Mouse (Mus musculus) adrenal gland, adult 18-20 months (tissue): ENCODE measurements around the gene Mgmt. TPM values are rescaled to one million over a fixed set of nuclear protein-coding genes. Genes with fewer than 3 reads are reported as not detected.

ENCODE experiments used
- DNase-seq, 2 experiments: peaks; one replicate each; pipeline ENCODE4 v3.0.0; 2021 to 2022; ENCODE audit warnings: low spot score in 2 of 2
- total RNA-seq, 2 experiments: library from RNA; stranded (reverse); gene quantifications; 1 replicate in 1 of 2; 2 replicates in 1 of 2; pipeline ENCODE4 v1.2.3; 2021

Gene Mgmt
- total RNA-seq, 2 experiments from 2014 or later: 4.2 to 6.9 TPM

DNA sequence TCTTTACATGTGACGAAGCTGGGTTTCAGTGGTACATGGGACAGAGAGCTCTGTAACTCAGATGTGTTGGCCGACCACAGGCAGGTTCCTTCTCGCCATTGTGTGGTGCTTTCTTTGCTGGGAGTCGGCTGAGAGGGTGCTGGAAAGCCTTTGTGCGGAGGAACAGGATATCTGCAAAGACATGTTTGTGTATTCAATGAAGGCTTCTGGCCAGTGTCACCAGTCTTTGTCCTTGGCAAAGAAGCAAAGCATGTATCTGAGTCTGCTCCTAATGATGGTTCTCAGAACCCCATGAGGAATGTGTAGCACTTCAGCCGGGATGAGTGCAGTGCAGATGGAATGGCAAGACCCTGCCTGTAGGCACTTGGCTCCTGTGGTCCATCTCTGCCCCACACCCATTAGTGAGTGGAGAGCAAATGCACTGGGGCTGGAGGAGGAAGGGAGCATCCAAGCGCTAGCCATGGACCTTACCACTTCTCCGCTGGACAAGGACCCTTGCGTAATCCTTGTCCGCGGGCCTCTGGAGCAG is 14.3 kb downstream of the Mgmt start:
- no peak for DNase-seq

DNA sequence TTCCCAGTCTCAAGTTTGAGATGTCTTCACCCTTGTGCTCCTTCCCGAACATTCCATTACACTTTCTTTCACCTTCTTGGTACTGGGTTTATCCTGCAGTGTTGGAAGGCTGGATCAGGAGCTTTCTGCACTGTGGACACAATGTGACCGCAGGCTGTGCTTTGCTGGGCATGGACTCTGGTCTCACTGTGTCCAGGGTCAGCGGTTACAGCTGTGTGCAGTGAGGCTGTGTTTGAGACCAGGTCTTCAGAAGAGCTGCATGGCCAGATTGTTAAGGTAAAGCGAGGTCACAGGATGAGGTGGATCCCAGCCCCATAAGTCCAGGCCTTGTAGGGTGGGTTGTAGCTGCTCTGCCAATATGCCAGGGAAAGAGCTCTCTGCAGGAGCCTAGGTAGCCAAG is 18.5 kb downstream of the Mgmt start:
- no peak for DNase-seq

DNA sequence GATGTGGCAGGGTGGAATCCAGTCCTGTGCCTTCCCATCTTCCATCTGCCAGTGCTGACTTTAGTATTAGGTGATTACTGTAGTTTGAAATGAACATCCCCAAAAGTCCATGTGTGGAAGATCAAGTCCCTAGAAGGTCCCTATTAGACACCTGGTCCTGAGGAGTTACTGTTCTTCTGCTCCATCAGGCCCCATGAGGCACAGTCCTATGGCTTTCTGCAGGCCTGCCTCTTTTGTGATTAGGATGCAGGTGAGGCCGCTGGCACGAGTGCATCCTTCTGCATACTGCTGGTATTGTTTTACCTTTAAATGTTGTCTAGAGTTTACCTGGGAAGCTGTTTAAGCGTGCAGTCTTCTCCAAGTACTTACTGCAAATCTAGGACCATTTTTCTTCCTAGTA is 21.6 kb downstream of the Mgmt start:
- DNase-seq: no peak

DNA sequence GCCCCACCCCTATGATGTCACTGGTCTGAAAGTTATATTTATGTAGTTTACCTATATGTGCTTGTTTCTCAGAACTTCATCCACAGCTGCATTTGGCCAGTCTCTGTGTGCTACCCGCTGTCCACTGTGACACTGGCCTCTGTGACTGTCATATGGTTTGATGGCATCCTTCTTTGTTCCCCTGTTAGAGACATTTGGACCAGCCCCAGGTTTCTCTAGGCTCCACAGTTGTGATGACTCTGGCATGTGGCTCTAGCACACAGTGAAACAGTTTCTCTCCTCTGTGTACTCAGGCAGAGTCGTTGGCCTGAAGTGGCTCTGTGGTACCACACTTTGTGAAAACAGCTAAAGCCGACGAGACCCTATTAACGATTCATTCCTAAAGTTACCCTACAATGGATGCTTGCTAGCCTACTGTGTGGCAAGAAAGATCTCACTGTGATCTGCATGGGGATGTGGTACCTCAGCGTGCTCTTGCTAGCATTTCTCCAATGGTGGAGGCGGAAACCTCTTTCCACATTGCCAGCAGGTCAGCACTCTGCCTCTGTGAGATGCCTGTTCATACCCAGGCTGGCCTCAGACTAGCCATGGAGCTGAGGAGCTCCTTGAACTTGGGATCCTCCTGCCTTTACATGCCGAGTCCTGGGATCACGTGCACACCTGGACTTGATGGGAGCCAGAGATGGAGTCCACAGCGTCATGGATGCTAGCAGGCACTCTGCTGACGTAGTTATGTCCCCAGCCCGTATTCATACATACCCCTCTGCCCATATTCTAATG is 26.8 kb downstream of the Mgmt start:
- no peak for DNase-seq

DNA sequence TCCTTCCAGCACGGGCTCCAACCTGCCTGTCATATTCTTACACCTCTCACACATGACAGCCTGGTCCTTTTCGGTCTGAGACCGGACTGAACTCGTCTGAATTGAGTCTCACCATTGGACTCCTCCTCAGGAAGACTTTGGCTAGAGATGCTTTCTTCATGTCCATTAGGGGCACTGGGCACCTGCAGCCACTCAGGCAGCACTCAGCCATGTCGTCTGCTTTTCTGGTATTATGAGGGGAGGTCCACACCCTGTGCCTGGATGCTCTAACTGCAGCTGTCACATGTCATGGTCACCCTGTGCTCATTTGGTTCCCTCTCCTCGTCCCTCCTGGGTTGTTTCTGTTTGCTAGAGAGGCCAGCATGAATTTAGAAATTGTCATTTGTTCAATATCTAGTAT is 27.8 kb downstream of the Mgmt start:
- DNase-seq: no peak

DNA sequence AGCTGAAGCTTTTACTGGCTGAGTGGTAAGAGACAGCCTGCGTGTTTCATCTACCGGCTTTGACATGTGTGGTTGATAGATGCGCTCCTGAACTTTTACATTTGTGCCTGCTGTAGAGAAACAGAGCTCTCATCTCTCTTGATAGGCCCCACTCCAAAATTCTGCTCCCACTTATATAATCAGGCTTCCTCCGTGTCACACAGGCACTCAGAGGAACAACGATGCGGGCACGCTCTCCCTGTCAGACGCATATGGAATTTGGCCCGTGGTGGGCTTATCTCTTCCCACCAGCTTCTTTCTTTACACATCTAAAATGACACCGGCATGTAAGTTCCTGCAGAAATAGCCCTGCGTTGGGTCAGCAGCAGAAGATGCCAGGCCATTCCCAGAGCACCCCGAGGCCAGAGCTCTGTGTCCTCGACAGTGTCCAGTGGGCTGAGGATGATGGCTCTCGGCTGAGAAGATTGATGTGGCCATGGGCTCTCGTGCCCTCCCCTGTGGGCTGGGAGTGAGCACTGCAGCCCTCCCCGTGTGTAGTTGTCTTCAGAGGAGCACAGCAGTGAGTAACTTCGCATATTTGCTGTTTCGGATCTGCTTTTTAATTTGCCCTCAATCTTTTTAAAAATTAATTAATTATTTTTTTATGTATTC is 30.3 kb downstream of the Mgmt start:
- DNase-seq: no peak

DNA sequence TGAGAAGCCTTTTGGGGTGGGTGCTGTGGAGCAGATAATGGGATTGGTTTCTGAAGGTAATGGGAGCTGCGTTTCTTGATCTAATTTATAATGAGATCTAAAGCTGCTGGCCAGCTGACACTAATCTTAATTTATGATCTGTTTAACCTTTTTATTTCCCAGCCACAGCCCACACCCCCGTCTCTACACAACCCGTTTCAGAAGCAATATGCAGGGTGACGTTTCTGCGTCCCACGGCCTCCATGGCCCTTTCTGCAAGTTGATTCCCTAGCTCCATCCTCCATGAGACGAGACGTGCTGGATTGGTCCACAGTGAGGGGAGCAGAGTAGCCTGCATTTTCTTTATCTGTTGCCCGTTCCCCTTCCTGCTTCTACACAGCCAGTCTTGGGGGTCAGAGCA is 31.8 kb downstream of the Mgmt start:
- no peak for DNase-seq

DNA sequence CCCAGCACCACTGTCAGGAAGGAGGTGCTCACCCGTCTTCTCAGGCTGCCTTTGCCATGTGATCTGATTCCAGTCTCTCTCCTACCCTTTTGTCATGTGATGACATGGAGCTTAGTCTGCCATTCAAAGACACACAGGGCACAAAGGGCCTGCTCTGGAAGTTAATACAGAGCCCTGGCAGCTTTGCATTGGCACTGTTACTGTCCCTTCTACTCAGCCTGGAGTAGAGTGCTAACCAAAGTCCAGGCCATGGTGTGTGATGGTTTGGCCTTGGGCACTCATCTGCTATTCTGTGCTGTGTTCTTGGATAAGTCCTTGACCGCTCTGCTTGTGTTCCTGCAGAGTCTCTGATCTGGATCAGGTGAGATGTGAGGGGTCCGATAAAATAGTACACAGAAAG is 36.0 kb downstream of the Mgmt start:
- no peak for DNase-seq

DNA sequence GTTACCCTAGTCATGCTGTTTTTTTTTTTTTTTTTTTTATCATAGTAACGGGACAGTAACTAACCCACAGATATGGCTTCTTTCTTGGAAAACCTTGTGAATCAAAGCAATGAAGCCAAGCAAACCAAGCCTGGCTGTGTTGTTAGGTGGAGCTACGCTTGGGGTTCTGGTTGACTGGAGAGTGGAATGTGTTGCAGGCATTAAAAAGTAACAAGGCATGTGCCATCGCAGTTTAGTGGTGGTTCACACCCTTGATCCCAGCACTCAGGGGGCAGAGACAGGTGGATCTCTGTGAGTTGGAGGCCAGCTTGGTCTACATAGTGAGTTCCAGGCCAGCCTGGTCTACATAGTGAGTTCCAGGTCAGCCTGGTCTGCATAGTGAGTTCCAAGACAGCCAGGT is 39.0 kb downstream of the Mgmt start:
- no peak for DNase-seq

DNA sequence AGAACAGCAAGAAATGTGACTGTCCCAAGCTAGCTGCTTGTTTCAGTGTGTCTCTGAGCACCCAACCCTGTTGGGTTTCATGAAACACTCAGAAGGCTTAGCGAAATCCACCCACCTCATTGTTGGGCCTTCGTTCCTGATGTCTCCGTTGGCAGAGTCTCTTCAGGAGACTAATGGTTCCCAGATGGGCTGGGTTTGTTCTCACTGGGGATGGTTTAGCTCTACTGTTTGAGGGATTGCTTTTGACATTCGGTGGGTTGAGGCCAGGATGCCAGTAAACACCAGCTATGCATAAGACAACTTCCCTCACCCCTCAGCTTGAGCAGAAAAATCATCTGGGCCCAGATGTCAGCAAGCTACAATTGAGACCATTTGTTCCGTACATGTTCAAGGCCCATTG is 39.9 kb downstream of the Mgmt start:
- no peak for DNase-seq

DNA sequence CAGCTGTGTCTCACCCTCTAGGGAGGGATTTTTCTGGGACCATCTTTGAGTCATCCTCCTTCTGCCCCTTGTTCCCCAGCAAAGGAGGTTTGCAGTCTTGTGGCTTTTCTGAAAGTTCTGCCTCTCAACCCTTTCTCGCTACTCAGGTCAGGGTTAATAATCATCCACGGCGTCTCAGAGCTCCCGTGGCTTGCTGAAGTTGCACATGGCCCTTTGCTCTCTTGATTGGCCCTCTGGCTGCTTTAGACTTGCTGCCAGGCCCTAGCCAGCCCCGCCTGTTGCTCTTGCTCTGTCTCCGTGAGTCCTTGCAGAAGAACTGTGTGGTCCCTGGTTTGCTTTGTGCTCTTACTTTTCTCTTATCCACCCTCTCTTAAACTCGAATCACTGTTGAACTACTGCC is 40.4 kb downstream of the Mgmt start:
- DNase-seq: no peak

DNA sequence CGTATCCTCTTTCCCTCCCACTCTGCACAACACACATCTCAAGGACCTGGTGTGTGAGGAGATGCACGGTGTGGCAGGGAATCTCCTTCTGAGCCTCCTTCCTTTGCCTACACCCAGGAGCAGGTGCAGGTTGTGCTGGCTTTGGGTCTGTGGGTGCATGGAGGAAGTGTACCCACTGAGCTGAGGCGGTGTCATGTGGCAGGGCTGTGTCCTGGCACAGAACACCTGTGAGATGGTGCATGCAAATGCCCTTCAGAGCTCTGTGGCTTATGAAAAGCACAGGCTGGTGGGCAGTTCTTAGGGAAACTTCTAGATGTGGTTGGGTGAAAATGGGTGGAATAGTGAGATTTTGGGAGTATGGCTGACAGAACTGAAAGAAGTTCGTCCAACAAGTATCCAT is 44.0 kb downstream of the Mgmt start:
- DNase-seq: no peak

DNA sequence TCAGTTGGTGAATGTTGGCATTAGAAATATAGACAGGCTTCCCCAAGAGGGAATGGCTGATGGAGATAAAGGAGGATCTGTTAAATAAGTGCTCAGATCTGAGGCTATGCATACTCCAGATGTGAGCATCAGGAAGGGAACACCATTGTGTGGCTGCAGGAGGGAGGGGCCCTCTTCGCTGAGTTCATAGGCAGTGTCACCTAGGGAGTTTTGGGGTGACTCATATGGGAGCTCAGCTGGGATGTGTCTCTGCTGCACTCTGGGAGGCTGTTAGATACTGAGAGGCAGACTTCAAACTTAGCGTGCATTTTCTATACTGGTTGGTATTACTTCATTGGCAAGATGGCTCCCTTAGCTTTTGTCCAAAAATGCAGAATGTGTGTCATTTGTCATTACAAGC is 48.0 kb downstream of the Mgmt start:
- no peak for DNase-seq

DNA sequence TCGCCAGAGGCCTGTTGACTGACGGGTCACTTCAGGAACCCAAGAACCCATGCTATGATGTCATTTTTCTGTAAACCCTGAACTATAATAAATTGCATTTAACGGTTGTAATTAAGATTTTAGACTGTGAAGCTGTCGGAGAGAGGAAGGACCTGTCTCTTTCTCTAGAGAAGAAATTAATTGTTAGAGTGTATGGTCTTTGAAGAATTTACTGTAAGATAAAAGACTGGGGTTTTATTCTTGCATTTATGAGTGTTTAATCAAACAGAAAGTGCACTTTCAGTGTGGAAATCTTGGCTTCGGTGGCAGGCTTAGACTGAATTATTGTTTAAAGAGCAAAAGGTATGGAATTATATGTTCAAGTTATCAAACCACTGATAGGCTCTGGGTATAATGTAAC is 49.5 kb downstream of the Mgmt start:
- DNase-seq: no peak

DNA sequence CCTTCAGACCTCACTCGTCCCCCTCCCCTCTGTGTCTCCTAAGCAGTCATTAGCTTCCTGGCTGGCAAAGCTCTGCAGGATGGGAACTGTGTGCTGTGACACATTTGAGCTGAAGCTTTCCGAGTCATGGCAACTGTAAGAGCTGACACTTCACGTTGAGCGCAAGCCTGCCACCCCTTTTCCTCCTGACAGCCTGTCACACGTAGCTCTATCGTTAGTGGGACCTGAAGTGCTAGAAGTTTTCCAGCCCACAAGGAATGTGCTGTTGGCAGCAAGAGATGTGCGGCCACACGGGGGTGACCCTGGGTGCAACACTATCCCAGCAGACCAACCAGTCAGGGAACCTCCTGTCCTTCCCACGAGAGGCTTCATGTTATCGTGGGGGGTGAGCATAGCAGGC is 51.3 kb downstream of the Mgmt start:
- DNase-seq: no peak

DNA sequence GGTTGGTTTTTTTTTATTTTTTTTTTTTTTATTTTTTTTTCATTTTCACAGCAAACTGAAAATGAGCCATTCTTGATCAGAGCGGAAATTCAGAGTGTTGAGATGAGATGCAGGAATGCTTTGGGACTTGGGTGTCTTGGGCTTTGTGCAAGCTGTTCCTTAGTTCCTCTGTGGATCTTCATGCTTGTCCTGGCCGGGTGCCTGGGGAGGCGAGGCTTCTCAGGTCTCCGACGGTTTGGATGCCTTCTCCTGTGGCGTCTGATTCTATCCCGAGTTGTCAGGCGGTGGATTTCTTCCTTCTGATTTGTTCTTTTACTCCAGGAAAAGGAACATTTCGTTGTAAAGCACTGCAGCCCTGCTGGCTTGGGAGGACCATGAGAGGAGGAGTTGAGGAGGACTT is 51.7 kb downstream of the Mgmt start:
- no peak for DNase-seq

DNA sequence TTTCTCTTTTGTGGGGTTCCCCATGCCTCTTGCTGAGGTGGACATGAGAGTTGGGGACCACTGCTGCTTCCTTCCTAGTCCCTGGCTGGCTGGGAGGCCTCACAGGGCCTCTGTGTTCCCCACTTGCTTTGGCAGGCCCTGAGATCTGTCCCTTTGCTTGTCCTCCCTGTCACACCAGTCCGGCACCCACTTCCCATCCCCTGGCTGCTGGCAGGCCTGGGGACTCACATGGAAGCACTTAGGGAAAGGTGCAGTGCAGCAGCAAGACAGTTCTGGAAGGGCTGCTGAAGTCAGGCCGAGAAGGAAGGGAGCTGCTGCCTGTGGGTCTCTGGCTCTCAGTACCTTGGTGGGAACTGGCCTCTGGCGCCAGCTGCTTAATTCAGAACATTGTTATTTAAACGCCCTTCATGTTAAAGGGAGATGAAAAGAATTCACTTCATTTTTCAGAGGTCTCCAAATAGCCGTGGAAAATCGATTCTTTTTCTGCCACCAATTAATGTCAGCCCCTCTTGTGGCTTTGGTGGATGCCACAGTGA is 53.9 kb downstream of the Mgmt start:
- no peak for DNase-seq

DNA sequence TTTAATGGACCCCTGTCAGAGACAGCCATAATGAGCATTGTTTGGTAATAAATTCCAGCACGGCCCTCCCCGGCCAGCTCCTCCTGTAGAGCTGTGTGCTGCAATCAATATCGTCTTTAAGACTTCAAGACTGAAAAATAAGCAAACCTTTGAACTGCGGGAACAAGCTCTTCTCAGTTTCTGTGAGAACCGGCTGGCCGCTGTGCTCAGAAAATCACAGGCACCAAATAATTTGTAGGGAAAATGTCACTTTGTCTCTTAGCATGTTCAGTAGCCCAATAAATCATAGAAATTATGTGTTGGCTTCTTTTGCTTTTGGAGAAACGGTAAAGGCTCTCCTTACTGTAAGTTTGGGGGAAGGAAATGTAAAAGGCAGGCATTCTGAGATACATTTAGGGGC is 58.2 kb downstream of the Mgmt start:
- no peak for DNase-seq

DNA sequence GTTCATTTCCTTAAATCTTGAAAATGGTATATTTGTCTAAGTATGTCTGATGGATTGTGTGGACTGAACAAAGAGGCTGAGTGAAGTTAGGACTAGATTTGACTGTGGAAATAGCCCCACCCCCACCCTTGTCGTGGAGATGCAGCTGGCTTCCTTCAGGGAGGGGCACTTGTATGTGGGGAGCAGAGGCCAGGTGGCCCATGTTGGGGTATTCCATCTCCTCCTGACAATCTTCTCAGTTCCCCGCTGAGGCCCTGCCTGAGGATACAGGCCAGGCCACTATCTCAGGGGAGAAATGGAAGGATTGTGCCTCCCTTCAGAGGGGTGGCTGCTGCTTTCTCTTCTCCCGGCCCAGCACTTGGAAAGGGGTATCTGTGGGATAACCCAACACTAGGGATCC is 58.8 kb downstream of the Mgmt start:
- DNase-seq: no peak

DNA sequence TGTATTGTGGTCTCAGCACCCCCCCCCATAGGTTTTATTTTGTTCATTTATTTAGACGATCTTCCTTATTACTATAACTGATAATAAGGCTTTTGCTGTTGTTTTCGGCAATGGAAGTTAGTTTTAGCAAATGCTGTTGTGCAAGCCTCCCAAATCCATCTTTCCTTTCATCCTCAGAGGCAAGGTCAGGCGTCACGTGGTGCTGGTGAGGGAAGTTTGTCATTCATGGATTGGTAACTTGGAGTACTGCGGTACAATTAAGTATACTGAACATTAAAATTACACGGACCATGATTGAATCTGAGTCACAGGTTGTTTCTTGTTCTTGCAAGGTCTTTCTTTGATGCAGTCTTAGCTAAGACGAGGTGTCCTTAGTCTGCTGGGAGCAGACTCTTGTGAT is 77.9 kb downstream of the Mgmt start:
- DNase-seq: peak in 1 of 2 experiments; percentile 9

DNA sequence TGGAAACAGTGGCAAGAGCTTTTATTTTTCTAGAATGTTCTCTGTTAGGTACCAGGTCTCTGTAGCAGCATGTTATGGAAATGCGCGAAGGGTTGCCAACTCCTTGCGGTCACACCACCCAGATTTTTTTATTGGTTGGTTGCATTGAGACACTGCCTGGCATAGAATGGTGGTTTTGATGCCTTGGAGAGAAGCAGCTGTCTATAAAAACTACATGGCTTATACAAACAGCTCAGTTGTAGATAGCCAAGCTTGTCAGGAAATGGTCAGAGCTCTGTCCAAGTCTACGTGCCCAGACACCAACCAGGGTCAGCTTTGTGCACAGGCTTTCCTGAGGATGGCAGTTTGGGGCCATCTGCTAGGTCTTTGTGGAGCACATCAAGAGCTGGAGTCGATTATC is 80.6 kb downstream of the Mgmt start:
- no peak for DNase-seq

DNA sequence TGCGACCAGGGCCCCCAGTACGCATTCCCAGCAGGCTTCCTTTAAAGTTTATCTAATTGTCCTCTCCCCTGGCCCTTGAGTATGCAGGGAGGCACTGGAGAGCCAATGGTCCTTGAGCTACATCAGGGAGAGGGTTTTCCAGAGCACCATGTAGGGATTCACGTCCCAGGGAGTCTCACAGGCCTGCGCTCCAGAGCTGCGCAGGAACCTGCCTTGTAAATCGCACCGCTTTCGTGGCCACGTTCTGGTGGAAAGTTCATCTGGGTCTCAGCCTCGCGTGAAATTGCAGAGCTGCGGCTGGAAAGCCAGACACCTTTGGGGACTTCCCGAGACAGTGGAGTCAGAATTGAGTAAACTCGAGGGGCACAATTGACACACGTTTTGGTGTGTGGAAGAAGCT is 103.0 kb downstream of the Mgmt start:
- DNase-seq: no peak

DNA sequence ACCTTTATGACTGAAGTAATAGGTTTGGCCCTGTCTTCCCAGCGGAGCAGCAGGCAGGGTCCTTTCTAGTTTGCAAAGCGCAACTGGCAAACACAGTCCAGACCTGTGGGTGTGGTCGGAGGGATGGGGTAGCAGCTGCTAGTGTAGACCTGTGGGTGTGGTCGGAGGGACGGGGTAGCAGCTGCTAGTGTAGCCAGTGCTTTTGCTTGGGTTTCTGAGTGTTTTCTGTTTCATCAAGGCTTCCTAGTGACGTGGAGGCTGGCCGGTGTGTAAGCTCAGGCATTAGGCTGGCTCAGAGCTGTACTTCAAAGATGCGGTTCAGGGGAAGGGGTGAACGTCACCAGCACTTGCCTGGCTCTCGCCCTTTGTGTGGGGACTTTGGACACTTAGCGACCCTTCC is 106.3 kb downstream of the Mgmt start:
- DNase-seq: no peak
